Mouse (Mus musculus) Muller cell, postnatal 12 days (primary cell): ENCODE data around the gene Fubp3.
"Not testable (repeated sequence)": the region's sequence is repeated elsewhere in the genome, so short reads cannot be mapped to it uniquely, and the experiment has no call there.

ENCODE experiments used
- DNase-seq: peaks from one replicate; pipeline ENCODE4 v3.0.0-alpha.2; 2015; ENCODE audit errors: inconsistent ontology term

Fubp3 gene

GRCm38 (mm10) chr2:31572051-31572914 is at the start of gene Fubp3:
Fubp3 (plus strand) TSS chr2:31572651.
- DNase-seq, result peak; percentile 98

GRCm38 (mm10) chr2:31524641-31525040 is 47.8 kb upstream of the Fubp3 start:
- DNase-seq, result no peak

GRCm38 (mm10) chr2:31525778-31526177 is 46.7 kb upstream of the Fubp3 start:
- DNase-seq, result no peak

GRCm38 (mm10) chr2:31530201-31530600 is 42.2 kb upstream of the Fubp3 start:
- DNase-seq, result no peak

GRCm38 (mm10) chr2:31537054-31537453 is 35.4 kb upstream of the Fubp3 start:
- DNase-seq, result no peak

GRCm38 (mm10) chr2:31538745-31539144 is 33.7 kb upstream of the Fubp3 start:
- no peak for DNase-seq

GRCm38 (mm10) chr2:31541581-31541980 is 30.9 kb upstream of the Fubp3 start:
- no peak for DNase-seq

- no peak for DNase-seq
Observed at GRCm38 (mm10) chr2:31547726-31548125, 24.7 kb upstream of the Fubp3 start.

GRCm38 (mm10) chr2:31550503-31550902 is 21.9 kb upstream of the Fubp3 start:
- DNase-seq, result no peak

- DNase-seq, result not testable (repeated sequence)
Observed at GRCm38 (mm10) chr2:31551351-31551750, 21.1 kb upstream of the Fubp3 start.

GRCm38 (mm10) chr2:31551971-31552370 is 20.5 kb upstream of the Fubp3 start:
- DNase-seq, result no peak

GRCm38 (mm10) chr2:31554619-31555018 is 17.8 kb upstream of the Fubp3 start:
- no peak for DNase-seq

- DNase-seq, result peak; percentile 5
Observed at GRCm38 (mm10) chr2:31572915-31573635, 624 bp downstream of the Fubp3 start.

- no peak for DNase-seq
Observed at GRCm38 (mm10) chr2:31581617-31582016, 9.2 kb downstream of the Fubp3 start.

- DNase-seq, result no peak
Observed at GRCm38 (mm10) chr2:31591799-31592484, 19.5 kb downstream of the Fubp3 start.

GRCm38 (mm10) chr2:31607555-31607954 is 35.1 kb downstream of the Fubp3 start:
- DNase-seq, result no peak

- peak; percentile 58 for DNase-seq
Observed at GRCm38 (mm10) chr2:31609859-31610261, 37.4 kb downstream of the Fubp3 start.

GRCm38 (mm10) chr2:31610922-31611321 is 38.5 kb downstream of the Fubp3 start:
- peak; percentile 4 for DNase-seq

- no peak for DNase-seq
Observed at GRCm38 (mm10) chr2:31611400-31611799, 38.9 kb downstream of the Fubp3 start.

GRCm38 (mm10) chr2:31612627-31613026 is 40.2 kb downstream of the Fubp3 start:
- no peak for DNase-seq

GRCm38 (mm10) chr2:31613781-31614180 is 41.3 kb downstream of the Fubp3 start:
- no peak for DNase-seq

GRCm38 (mm10) chr2:31618484-31619161 is 46.2 kb downstream of the Fubp3 start:
- DNase-seq, result no peak
